Mouse (Mus musculus): ENCODE measurements around the gene Slc12a8. TPM values are rescaled to one million over a fixed set of nuclear protein-coding genes. Genes with fewer than 3 reads are reported as not detected.

The Slc12a8 gene
- total and polyA plus RNA-seq, 2 experiments from 2014 or later = 0.42 to 1.0 TPM

GRCm38 (mm10) chr16:33545530-33545929 lies 28.4 kb downstream of the Slc12a8 start:
- Histone ChIP-seq H3K4me3 (ENCODE audit: low read depth, low read length) (no peak overlapping the region), H3K27ac (ENCODE audit: low read depth) (no peak overlapping the region), H3K27me3 (ENCODE audit: control insufficient read depth, insufficient read depth, low read length) (no peaks in the 10 kb centered on the region), H3K9me3 (replicated peaks; ENCODE audit: control insufficient read depth, low read length) (no peaks in the 10 kb centered on the region), H3K4me2 (ENCODE audit: low read depth, low read length) (no peak overlapping the region), H3K36me3 (replicated peaks; ENCODE audit: control insufficient read depth, insufficient read depth, low read length) (no peaks in the 10 kb centered on the region), H3K9ac (replicated peaks; ENCODE audit: low read depth, low read length) (no peak overlapping the region), H3K4me1 (ENCODE audit: control insufficient read depth, insufficient read depth) (no peaks in the 10 kb centered on the region)
- TF ChIP-seq EP300 (IDR thresholded peaks at IDR 0.05; ENCODE audit: low read depth) = no peak
- TF ChIP-seq CTCF (IDR thresholded peaks at IDR 0.05; ENCODE audit: low read depth) = no peak
- DNase-seq (ENCODE audit: low spot score) = no peak
- ATAC-seq (ENCODE audit: insufficient read depth, low read depth) = no peak
- 85% methylated on average over 4 of the region's 4 CpGs for WGBS

- Histone ChIP-seq H3K4me3 (ENCODE audit: low read depth, low read length) (no peak overlapping the region), H3K27me3 (ENCODE audit: control insufficient read depth, insufficient read depth, low read length) (0 out of 2 replicates have a peak, but pooled peaks cover 3% of the 10 kb centered on the region), H3K36me3 (replicated peaks; ENCODE audit: control insufficient read depth, insufficient read depth, low read length) (no peaks in the 10 kb centered on the region), H3K4me2 (ENCODE audit: low read depth, low read length) (no peak overlapping the region), H3K9me3 (replicated peaks; ENCODE audit: control insufficient read depth, low read length) (no peaks in the 10 kb centered on the region), H3K27ac (ENCODE audit: low read depth) (no peak overlapping the region), H3K4me1 (ENCODE audit: control insufficient read depth, insufficient read depth) (no peaks in the 10 kb centered on the region), H3K9ac (replicated peaks; ENCODE audit: low read depth, low read length) (no peak overlapping the region)
- TF ChIP-seq EP300 (IDR thresholded peaks at IDR 0.05; ENCODE audit: low read depth) (no peak), CTCF (IDR thresholded peaks at IDR 0.05; ENCODE audit: low read depth) (no peak)
- WGBS = 74% methylated on average over 9 of the region's 9 CpGs
- no peak for ATAC-seq (ENCODE audit: insufficient read depth, low read depth)
- no peak for DNase-seq (ENCODE audit: low spot score)
Measured at GRCm38 (mm10) chr16:33553689-33554342, 36.7 kb downstream of the Slc12a8 start.

GRCm38 (mm10) chr16:33558121-33558520 lies 41.0 kb downstream of the Slc12a8 start:
- Histone ChIP-seq H3K36me3 (replicated peaks; ENCODE audit: control insufficient read depth, insufficient read depth, low read length) (no peaks in the 10 kb centered on the region), H3K4me1 (ENCODE audit: control insufficient read depth, insufficient read depth) (peaks cover 6% of the 10 kb centered on the region; the same call in 1 of the 2 replicates), H3K4me2 (ENCODE audit: low read depth, low read length) (no peak overlapping the region), H3K4me3 (ENCODE audit: low read depth, low read length) (no peak overlapping the region), H3K9ac (replicated peaks; ENCODE audit: low read depth, low read length) (no peak overlapping the region), H3K27ac (ENCODE audit: low read depth) (no peak overlapping the region), H3K9me3 (replicated peaks; ENCODE audit: control insufficient read depth, low read length) (no peaks in the 10 kb centered on the region), H3K27me3 (ENCODE audit: control insufficient read depth, insufficient read depth, low read length) (0 out of 2 replicates have a peak, but pooled peaks cover 3% of the 10 kb centered on the region)
- ATAC-seq (ENCODE audit: insufficient read depth, low read depth) (no peak), DNase-seq (ENCODE audit: low spot score) (no peak)
- TF ChIP-seq EP300 (IDR thresholded peaks at IDR 0.05; ENCODE audit: low read depth) (no peak), CTCF (IDR thresholded peaks at IDR 0.05; ENCODE audit: low read depth) (no peak)
- 82% methylated on average over 12 of the region's 12 CpGs for WGBS

- WGBS = 3% methylated on average over 6 of the region's 6 CpGs
- Histone ChIP-seq H3K4me2 (ENCODE audit: low read depth, low read length) (peak overlapping the region; percentile 24; the same call in 1 of the 2 replicates), H3K9me3 (replicated peaks; ENCODE audit: control insufficient read depth, low read length) (no peaks in the 10 kb centered on the region), H3K9ac (replicated peaks; ENCODE audit: low read depth, low read length) (no peak overlapping the region), H3K27me3 (ENCODE audit: control insufficient read depth, insufficient read depth, low read length) (0 out of 2 replicates have a peak, but pooled peaks cover 3% of the 10 kb centered on the region), H3K4me1 (ENCODE audit: control insufficient read depth, insufficient read depth) (peaks cover 10% of the 10 kb centered on the region; the same call in 1 of the 2 replicates), H3K36me3 (replicated peaks; ENCODE audit: control insufficient read depth, insufficient read depth, low read length) (no peaks in the 10 kb centered on the region), H3K27ac (ENCODE audit: low read depth) (peak overlapping the region; percentile 64; the same call in 1 of the 2 replicates), H3K4me3 (ENCODE audit: low read depth, low read length) (no peak overlapping the region)
- ATAC-seq (ENCODE audit: insufficient read depth, low read depth) (peak; percentile 95), DNase-seq (ENCODE audit: low spot score) (peak; percentile 96)
- peak; percentile 97 for TF ChIP-seq CTCF (IDR thresholded peaks at IDR 0.05; ENCODE audit: low read depth)
- TF ChIP-seq EP300 (IDR thresholded peaks at IDR 0.05; ENCODE audit: low read depth) = 0 out of 2 replicates have a peak, but pooled peaks have one; percentile 53
Measured at GRCm38 (mm10) chr16:33560281-33560680, 43.2 kb downstream of the Slc12a8 start.

- H3K4me3 ChIP-seq (ENCODE audit: low read depth, low read length) = no peak overlapping the region
- H3K9ac ChIP-seq (replicated peaks; ENCODE audit: low read depth, low read length) = no peak overlapping the region
- no peaks in the 10 kb centered on the region for H3K36me3 ChIP-seq (replicated peaks; ENCODE audit: control insufficient read depth, insufficient read depth, low read length)
- TF ChIP-seq EP300 (IDR thresholded peaks at IDR 0.05; ENCODE audit: low read depth) (no peak), CTCF (IDR thresholded peaks at IDR 0.05; ENCODE audit: low read depth) (no peak)
- H3K27ac ChIP-seq (ENCODE audit: low read depth) = no peak overlapping the region
- no peak for ATAC-seq (ENCODE audit: insufficient read depth, low read depth)
- no peaks in the 10 kb centered on the region for H3K9me3 ChIP-seq (replicated peaks; ENCODE audit: control insufficient read depth, low read length)
- no peak for DNase-seq (ENCODE audit: low spot score)
- H3K4me2 ChIP-seq (ENCODE audit: low read depth, low read length) = no peak overlapping the region
- peaks cover 10% of the 10 kb centered on the region; the same call in 1 of the 2 replicates for H3K4me1 ChIP-seq (ENCODE audit: control insufficient read depth, insufficient read depth)
- 87% methylated on average over 12 of the region's 12 CpGs for WGBS
- H3K27me3 ChIP-seq (ENCODE audit: control insufficient read depth, insufficient read depth, low read length) = no peaks in the 10 kb centered on the region
Measured at GRCm38 (mm10) chr16:33561308-33562009, 44.3 kb downstream of the Slc12a8 start.

Data from heart, postnatal 0 days (tissue).